Mouse (Mus musculus) kidney, embryonic 15.5 days (tissue): ENCODE measurements around the gene Psg16. TPM values are rescaled to one million over a fixed set of nuclear protein-coding genes. Genes with fewer than 3 reads are reported as not detected.
"Not testable (repeated sequence)": the region's sequence is repeated elsewhere in the genome, so short reads cannot be mapped to it uniquely, and the experiment has no call there.

Source experiments
- ATAC-seq: fragments of 200-750 bp; cut with Nextera tagmentation; replicated peaks from 2 replicates; pipeline ENCODE4 v1.8.0; 2017; ENCODE audit warnings: moderate TSS enrichment; ENCODE audit not compliant: low FRiP score
- H3K27ac ChIP-seq: fragments of 300-500 bp; sonication (generic); 2 replicates; pipeline ENCODE4 v1.5.1; 2015; ENCODE audit warnings: mild to moderate bottlenecking, inconsistent platforms
- H3K27me3 ChIP-seq: fragments of 300-500 bp; sonication (generic); 2 replicates; pipeline ENCODE4 v1.6.1; 2015; ENCODE audit warnings: inconsistent platforms
- H3K36me3 ChIP-seq: fragments of 300-500 bp; sonication (generic); 2 replicates; pipeline ENCODE4 v1.6.1; 2015; ENCODE audit warnings: inconsistent platforms
- H3K4me1 ChIP-seq: fragments of 300-500 bp; sonication (generic); 2 replicates; pipeline ENCODE4 v1.6.1; 2015; ENCODE audit warnings: inconsistent platforms
- H3K4me2 ChIP-seq: fragments of 300-500 bp; sonication (generic); 2 replicates; pipeline ENCODE4 v1.6.1; 2015; ENCODE audit warnings: moderate library complexity, mild to moderate bottlenecking, inconsistent platforms
- H3K4me3 ChIP-seq: fragments of 300-500 bp; sonication (generic); replicated peaks from 2 replicates; pipeline ENCODE4 v1.5.1; 2015; ENCODE audit warnings: mild to moderate bottlenecking, inconsistent platforms
- H3K9ac ChIP-seq: fragments of 300-500 bp; sonication (generic); 2 replicates; pipeline ENCODE4 v1.6.1; 2015; ENCODE audit warnings: mild to moderate bottlenecking, inconsistent platforms
- H3K9me3 ChIP-seq: fragments of 300-500 bp; sonication (generic); replicated peaks from 2 replicates; pipeline ENCODE4 v1.6.1; 2016; ENCODE audit warnings: inconsistent platforms
- WGBS: fragments of 180-500 bp; shearing (Covaris S2); methylation state at CpG from one replicate; pipeline ENCODE4 v1.1.7; 2015; ENCODE audit warnings: mixed read lengths; 5-methylcytosine and 5-hydroxymethylcytosine counted together
- polyA plus RNA-seq: library from polyadenylated mRNA; unstranded; fragments of >200 nt; fragmentation: Nextera tagmentation; extraction: Ambion mirVana; gene quantifications from 2 replicates; pipeline ENCODE4 v1.2.1, GENCODE M21; 2015

The Psg16 gene
- polyA plus RNA-seq, 1 experiment from 2014 or later, result 0.09 TPM

DNA sequence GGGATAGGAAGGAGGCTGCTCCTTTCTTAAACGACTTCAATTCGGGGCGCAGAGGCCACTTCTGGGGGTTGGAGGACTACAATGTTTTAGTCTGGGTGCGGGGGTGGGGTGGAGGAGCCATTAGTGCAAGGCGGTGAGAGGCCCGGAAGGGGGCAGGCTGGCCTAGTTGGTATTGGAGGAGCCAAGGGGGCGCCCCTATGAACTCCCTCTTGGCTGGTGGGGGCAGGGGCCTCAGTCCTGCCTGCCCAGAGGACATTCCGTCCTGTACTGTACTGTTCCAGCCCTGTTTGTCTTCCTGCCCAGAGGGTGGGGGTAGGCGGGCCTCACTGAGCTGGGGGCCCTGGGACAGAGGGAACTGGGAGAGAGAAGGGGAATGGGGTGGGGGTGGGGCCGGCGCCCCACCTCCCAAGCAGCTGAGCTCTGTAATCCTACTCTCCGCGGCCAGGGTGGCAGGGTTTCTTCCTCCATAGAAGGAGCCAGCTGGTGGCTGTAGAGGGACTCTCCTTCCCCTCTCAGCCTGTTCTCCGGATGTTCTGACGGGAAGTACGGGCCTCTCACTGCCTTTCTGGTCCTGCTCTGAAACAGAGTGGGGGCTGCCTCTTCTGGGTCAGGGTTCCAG is 15.7 kb upstream of the Psg16 start:
- H3K27ac ChIP-seq, result peak overlapping the region; percentile 98
- peaks cover 19% of the 10 kb centered on the region for H3K36me3 ChIP-seq
- no peaks in the 10 kb centered on the region for H3K9me3 ChIP-seq
- peaks cover 76% of the 10 kb centered on the region for H3K4me1 ChIP-seq
- no peaks in the 10 kb centered on the region for H3K27me3 ChIP-seq
- WGBS, result 2% methylated on average over 16 of the region's 16 CpGs
- peak overlapping the region; percentile 87 for H3K4me2 ChIP-seq
- H3K4me3 ChIP-seq, result peak overlapping the region; percentile 21
- peak overlapping the region; percentile 31 for H3K9ac ChIP-seq
- peak; percentile 85 for ATAC-seq

- peak overlapping the region; percentile 54 for H3K4me3 ChIP-seq
- WGBS, result 44% methylated on average over 8 of the region's 8 CpGs
- peaks cover 12% of the 10 kb centered on the region for H3K36me3 ChIP-seq
- no peaks in the 10 kb centered on the region for H3K27me3 ChIP-seq
- H3K9ac ChIP-seq, result peak overlapping the region; percentile 31; the same call in 1 of the 2 replicates
- H3K9me3 ChIP-seq, result no peaks in the 10 kb centered on the region
- H3K4me1 ChIP-seq, result peaks cover 79% of the 10 kb centered on the region
- H3K4me2 ChIP-seq, result peak overlapping the region; percentile 87
- H3K27ac ChIP-seq, result peak overlapping the region; percentile 98
- ATAC-seq, result 0 out of 2 replicates have a peak, but pooled peaks have one; percentile 0
Measured at GRCm38 (mm10) chr7:17058816-17059462, 14.9 kb upstream of the Psg16 start.

DNA sequence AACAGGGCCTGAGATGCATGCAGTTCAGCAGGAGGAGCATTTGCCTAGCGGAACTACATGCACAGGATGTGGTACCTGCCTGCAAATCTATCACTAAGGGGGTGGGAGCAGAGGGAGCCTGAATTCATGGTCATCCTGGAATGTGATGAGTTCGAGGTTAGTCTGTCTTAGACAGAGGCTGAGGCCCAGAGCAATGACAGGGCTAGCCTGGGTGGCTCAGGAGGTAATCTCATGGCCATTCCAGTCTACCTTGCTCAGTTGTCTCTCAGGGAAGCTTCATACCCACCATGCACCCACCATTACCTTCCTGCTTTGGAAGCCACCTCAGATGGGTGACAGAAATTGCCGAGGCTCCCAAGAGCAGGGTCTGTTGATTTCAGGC is 14.4 kb upstream of the Psg16 start:
- 73% methylated on average over 3 of the region's 3 CpGs for WGBS
- peak overlapping the region; percentile 54 for H3K4me3 ChIP-seq
- ATAC-seq, result no peak
- H3K9me3 ChIP-seq, result no peaks in the 10 kb centered on the region
- H3K27me3 ChIP-seq, result no peaks in the 10 kb centered on the region
- peaks cover 6% of the 10 kb centered on the region for H3K36me3 ChIP-seq
- H3K4me1 ChIP-seq, result peaks cover 79% of the 10 kb centered on the region
- H3K27ac ChIP-seq, result peak overlapping the region; percentile 98
- H3K9ac ChIP-seq, result 0 out of 2 replicates have a peak overlapping the region, but pooled peaks have one; percentile 4
- H3K4me2 ChIP-seq, result peak overlapping the region; percentile 87

GRCm38 (mm10) chr7:17060031-17060781 is 13.6 kb upstream of the Psg16 start:
- H3K4me1 ChIP-seq, result peaks cover 76% of the 10 kb centered on the region
- H3K9ac ChIP-seq, result peak overlapping the region; percentile 27; the same call in 1 of the 2 replicates
- peak overlapping the region; percentile 87 for H3K4me2 ChIP-seq
- H3K36me3 ChIP-seq, result no peaks in the 10 kb centered on the region
- no peaks in the 10 kb centered on the region for H3K9me3 ChIP-seq
- no peaks in the 10 kb centered on the region for H3K27me3 ChIP-seq
- WGBS, result 34% methylated on average over 9 of the region's 9 CpGs
- peak; percentile 31 for ATAC-seq
- H3K27ac ChIP-seq, result peak overlapping the region; percentile 98
- peak overlapping the region; percentile 54 for H3K4me3 ChIP-seq

- H3K4me2 ChIP-seq, result peak overlapping the region; percentile 87
- peak overlapping the region; percentile 98 for H3K27ac ChIP-seq
- H3K4me3 ChIP-seq, result peak overlapping the region; percentile 54
- no peaks in the 10 kb centered on the region for H3K9me3 ChIP-seq
- no peak for ATAC-seq
- peaks cover 70% of the 10 kb centered on the region for H3K4me1 ChIP-seq
- 73% methylated on average over 22 of the region's 22 CpGs for WGBS
- peak overlapping the region; percentile 27; the same call in 1 of the 2 replicates for H3K9ac ChIP-seq
- no peaks in the 10 kb centered on the region for H3K27me3 ChIP-seq
- no peaks in the 10 kb centered on the region for H3K36me3 ChIP-seq
Measured at GRCm38 (mm10) chr7:17060782-17061605, 12.8 kb upstream of the Psg16 start.

- Histone ChIP-seq H3K9ac (peak within 1 kb of the TSS; percentile 65), H3K9me3 (no peaks in the 10 kb centered on the region), H3K4me1 (peaks cover 56% of the 10 kb centered on the region), H3K4me3 (peak within 1 kb of the TSS; percentile 54), H3K27ac (peak within 1 kb of the TSS; percentile 98), H3K4me2 (peak within 1 kb of the TSS; percentile 87), H3K27me3 (no peaks in the 10 kb centered on the region), H3K36me3 (no peaks in the 10 kb centered on the region)
- peak; percentile 77 for ATAC-seq
- WGBS, result under 1% methylated on average over 15 of the region's 15 CpGs
Measured at GRCm38 (mm10) chr7:17062389-17062788, 11.5 kb upstream of the Psg16 start, which contains the start of gene Hif3a. TSS of gene Hif3a (minus strand) at chr7:17062427.

DNA sequence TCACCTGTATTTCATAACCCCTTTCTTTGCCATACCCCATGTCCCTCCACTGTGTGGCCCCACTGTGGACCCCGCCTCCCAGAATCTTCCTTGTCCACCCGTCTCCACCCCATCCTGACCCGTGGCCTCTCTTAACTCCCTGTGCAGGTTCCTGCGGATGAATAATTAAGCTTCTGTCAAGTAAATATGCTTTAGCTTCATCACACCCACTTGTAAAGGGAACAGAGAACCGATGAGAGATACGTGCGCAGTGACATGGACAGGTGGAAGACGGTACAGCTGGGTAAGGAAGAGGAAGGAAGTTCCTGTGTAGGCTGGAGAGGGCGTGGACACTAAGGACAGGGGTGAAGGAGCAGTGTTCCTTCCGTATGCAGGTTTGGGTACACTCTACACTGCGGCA is 11.0 kb upstream of the Psg16 start:
- Histone ChIP-seq H3K9me3 (no peaks in the 10 kb centered on the region), H3K36me3 (no peaks in the 10 kb centered on the region), H3K4me2 (peak overlapping the region; percentile 87), H3K4me1 (peaks cover 52% of the 10 kb centered on the region), H3K4me3 (peak overlapping the region; percentile 54), H3K27ac (peak overlapping the region; percentile 98), H3K27me3 (no peaks in the 10 kb centered on the region), H3K9ac (peak overlapping the region; percentile 41; the same call in 1 of the 2 replicates)
- peak; percentile 16; the same call in 1 of the 2 replicates for ATAC-seq
- WGBS, result 9% methylated on average over 11 of the region's 11 CpGs

DNA sequence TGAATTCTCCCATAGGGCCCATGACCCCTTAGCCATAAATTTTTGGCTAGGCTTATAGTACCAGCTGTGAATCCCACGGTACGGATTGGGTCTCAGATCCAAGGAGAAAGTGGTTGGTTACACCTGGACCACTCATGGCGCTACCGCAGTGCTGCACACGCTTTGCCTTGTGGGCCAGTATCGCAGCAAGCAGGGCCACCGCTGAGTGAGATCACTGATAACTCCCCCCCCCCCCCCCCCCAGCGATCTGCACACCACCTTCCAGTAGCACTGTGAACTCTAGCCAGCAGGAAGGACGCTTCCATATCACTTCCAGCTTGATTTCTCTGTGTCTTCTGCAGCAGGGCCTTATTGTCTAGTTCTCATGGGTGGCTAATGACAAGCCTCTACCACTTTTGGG is 8.2 kb upstream of the Psg16 start:
- H3K4me2 ChIP-seq, result no peak overlapping the region
- ATAC-seq, result no peak
- peaks cover 3% of the 10 kb centered on the region; the same call in 1 of the 2 replicates for H3K27me3 ChIP-seq
- H3K4me3 ChIP-seq, result no peak overlapping the region
- H3K9ac ChIP-seq, result no peak overlapping the region
- no peaks in the 10 kb centered on the region for H3K36me3 ChIP-seq
- no peaks in the 10 kb centered on the region for H3K9me3 ChIP-seq
- 75% methylated on average over 9 of the region's 9 CpGs for WGBS
- H3K4me1 ChIP-seq, result peaks cover 24% of the 10 kb centered on the region
- peak overlapping the region; percentile 13; the same call in 1 of the 2 replicates for H3K27ac ChIP-seq

GRCm38 (mm10) chr7:17066412-17066811 is 7.4 kb upstream of the Psg16 start:
- Histone ChIP-seq H3K4me2 (no peak overlapping the region), H3K4me1 (peaks cover 16% of the 10 kb centered on the region), H3K9me3 (no peaks in the 10 kb centered on the region), H3K4me3 (no peak overlapping the region), H3K27me3 (peaks cover 3% of the 10 kb centered on the region; the same call in 1 of the 2 replicates), H3K9ac (no peak overlapping the region), H3K27ac (no peak overlapping the region), H3K36me3 (no peaks in the 10 kb centered on the region)
- ATAC-seq, result no peak
- WGBS, result 7% methylated on average over 2 of the region's 2 CpGs

- no peak overlapping the region for H3K9ac ChIP-seq
- H3K27ac ChIP-seq, result no peak overlapping the region
- ATAC-seq, result no peak
- no peaks in the 10 kb centered on the region for H3K36me3 ChIP-seq
- H3K4me3 ChIP-seq, result no peak overlapping the region
- H3K27me3 ChIP-seq, result peaks cover 3% of the 10 kb centered on the region; the same call in 1 of the 2 replicates
- H3K4me1 ChIP-seq, result peaks cover 10% of the 10 kb centered on the region
- H3K4me2 ChIP-seq, result no peak overlapping the region
- no peaks in the 10 kb centered on the region for H3K9me3 ChIP-seq
Measured at GRCm38 (mm10) chr7:17067000-17067399, 6.8 kb upstream of the Psg16 start.

DNA sequence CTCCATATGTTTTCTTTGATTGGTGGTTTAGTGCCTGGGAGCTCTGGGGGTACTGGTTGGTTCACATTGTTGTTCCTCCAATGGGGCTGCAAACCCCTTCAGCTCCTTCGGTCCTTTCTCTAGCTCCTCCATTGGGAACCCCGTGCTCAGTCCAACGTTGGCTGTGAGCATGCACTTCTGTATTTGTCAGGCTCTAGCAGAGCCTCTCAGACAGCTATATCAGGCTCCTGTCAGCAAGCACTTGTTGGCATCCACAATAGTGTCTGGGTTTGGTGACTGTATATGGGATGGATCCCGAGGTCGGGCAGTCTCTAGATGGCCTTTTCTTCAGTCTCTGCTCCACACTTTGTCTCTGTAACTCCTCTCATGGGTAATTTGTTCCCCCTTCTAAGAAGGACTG is 6.2 kb upstream of the Psg16 start:
- 64% methylated on average over 5 of the region's 5 CpGs for WGBS
- not testable (repeated sequence) for H3K27ac ChIP-seq, H3K9ac ChIP-seq, ATAC-seq, H3K27me3 ChIP-seq, H3K4me2 ChIP-seq, H3K4me1 ChIP-seq, H3K36me3 ChIP-seq, H3K4me3 ChIP-seq, H3K9me3 ChIP-seq
